Mouse (Mus musculus): ENCODE data around the gene Gm15093. TPM values are rescaled to one million over a fixed set of nuclear protein-coding genes. Genes with fewer than 3 reads are reported as not detected.
"Not testable (repeated sequence)": the region's sequence is repeated elsewhere in the genome, so short reads cannot be mapped to it uniquely, and the experiment has no call there.

Gm15093 gene
- polyA plus RNA-seq (2015; fragmentation: Nextera tagmentation; extraction: Ambion mirVana): not detected in 2 replicates

DNA sequence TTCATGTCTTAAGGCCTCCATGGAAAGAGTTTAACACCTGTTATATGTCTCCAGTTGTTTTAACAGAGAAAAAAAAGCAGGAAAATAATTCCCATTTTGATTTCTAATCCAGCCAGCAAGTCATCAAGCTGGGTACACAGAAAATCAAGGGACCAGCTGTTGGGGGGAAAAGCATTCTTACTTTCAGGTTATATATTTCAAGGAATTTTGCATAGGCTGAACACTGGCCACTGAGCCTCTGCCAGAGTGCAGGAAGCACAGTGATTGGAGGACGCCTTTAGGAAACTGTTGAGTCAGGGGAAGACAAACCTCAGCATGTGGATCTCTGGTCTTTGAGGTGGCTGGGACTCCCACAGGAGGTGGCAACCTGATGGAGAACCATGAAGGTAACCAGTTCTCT lies at the start of gene Gm15093:
Gm15093 (plus strand) TSS at position 301 of the 400 bp plus-strand sequence.
- H3K27ac ChIP-seq (ENCODE audit: low read length); H3K9ac ChIP-seq (ENCODE audit: low read length); H3K27me3 ChIP-seq (ENCODE audit: control insufficient read depth, insufficient read depth, low read length); H3K4me2 ChIP-seq (ENCODE audit: low read depth, low read length); ATAC-seq (ENCODE audit: insufficient read depth, low FRiP score); H3K36me3 ChIP-seq (ENCODE audit: control insufficient read depth, insufficient read depth, low read length); H3K9me3 ChIP-seq (replicated peaks; ENCODE audit: control insufficient read depth, low read length); H3K4me3 ChIP-seq (replicated peaks; ENCODE audit: low read length); H3K4me1 ChIP-seq (ENCODE audit: control insufficient read depth, insufficient read depth, low read length): not testable (repeated sequence)
- no CpG with 5 or more reads among the region's 1 CpGs for WGBS

Other genes with a start within 250 kb of the Gm15093 start
- not detected in 2 replicates for gene Ott, start 198.1 kb upstream of the Gm15093 start, polyA plus RNA-seq (2015; fragmentation: Nextera tagmentation; extraction: Ambion mirVana)
- gene Gm15085, start 175.2 kb downstream of the Gm15093 start, polyA plus RNA-seq (2015; fragmentation: Nextera tagmentation; extraction: Ambion mirVana): not detected in 2 replicates